Mouse (Mus musculus) v-Abl transformed pro-B cells (cell line): Measurements from ENCODE around the gene Ten1.

Experiments used
- in situ Hi-C, 2 experiments: fragments of 400-800 bp; cut with MboI; formaldehyde crosslinking; loops; one replicate each; pipeline ENCODE4 v1.15.1; 2025; ENCODE audit not compliant: unreplicated experiment in 2 of 2

Ten1 gene

GRCm38 (mm10) chr11:116198639-116199531, at the start of gene Ten1, which contains the start of gene Acox1:
Gene Ten1 (plus strand): TSS chr11:116198855.
Gene Acox1 (minus strand): TSS chr11:116199045.
- in situ Hi-C loops: no loop called here

- in situ Hi-C loops: loop anchor here (5.0 to 10.0 kb wide), 4 partner anchors 55 to 315 kb away; partner anchors contain the start of gene Qrich2 (in 1 of the 2)
These were observed 49.3 kb upstream of the Ten1 start for GRCm38 (mm10) chr11:116149341-116149740.

- in situ Hi-C loops: no loop called here
These were observed 47.7 kb upstream of the Ten1 start for GRCm38 (mm10) chr11:116150960-116151359.

GRCm38 (mm10) chr11:116161312-116161711, 37.3 kb upstream of the Ten1 start:
- in situ Hi-C loops: no loop called here

GRCm38 (mm10) chr11:116162146-116162545, 36.5 kb upstream of the Ten1 start:
- in situ Hi-C loops: no loop called here

GRCm38 (mm10) chr11:116163002-116163401, 35.7 kb upstream of the Ten1 start:
- in situ Hi-C loops: no loop called here

GRCm38 (mm10) chr11:116167232-116167631, 31.4 kb upstream of the Ten1 start:
- in situ Hi-C loops: no loop called here

- in situ Hi-C loops: no loop called here
These were observed 30.7 kb upstream of the Ten1 start, which contains the start of gene Fbf1 for GRCm38 (mm10) chr11:116167884-116168439. Gene Fbf1 (minus strand): TSS chr11:116168166.

- in situ Hi-C loops: no loop called here
These were observed 29.4 kb upstream of the Ten1 start for GRCm38 (mm10) chr11:116169214-116169613.

GRCm38 (mm10) chr11:116170003-116170800, 28.5 kb upstream of the Ten1 start:
- in situ Hi-C loops: no loop called here

GRCm38 (mm10) chr11:116171959-116172358, 26.7 kb upstream of the Ten1 start:
- in situ Hi-C loops: no loop called here

GRCm38 (mm10) chr11:116174775-116175448, 23.7 kb upstream of the Ten1 start:
- in situ Hi-C loops: no loop called here

- in situ Hi-C loops: no loop called here
These were observed 22.6 kb upstream of the Ten1 start for GRCm38 (mm10) chr11:116176010-116176409.

GRCm38 (mm10) chr11:116178411-116179121, 20.1 kb upstream of the Ten1 start:
- in situ Hi-C loops: no loop called here

GRCm38 (mm10) chr11:116185836-116186235, 12.8 kb upstream of the Ten1 start:
- in situ Hi-C loops: no loop called here

GRCm38 (mm10) chr11:116186360-116186759, 12.3 kb upstream of the Ten1 start:
- in situ Hi-C loops: no loop called here

GRCm38 (mm10) chr11:116187226-116187930, 11.3 kb upstream of the Ten1 start:
- in situ Hi-C loops: no loop called here

- in situ Hi-C loops: no loop called here
These were observed 4.0 kb upstream of the Ten1 start for GRCm38 (mm10) chr11:116194619-116195018.

GRCm38 (mm10) chr11:116195252-116195651, 3.4 kb upstream of the Ten1 start:
- in situ Hi-C loops: no loop called here
